Mouse (Mus musculus): ENCODE results near the gene Evx1. TPM values are rescaled to one million over a fixed set of nuclear protein-coding genes. Genes with fewer than 3 reads are reported as not detected.

Evx1 gene
- polyA plus RNA-seq, 1 experiment from 2014 or later, result 1.5 TPM

GRCm38 (mm10) chr6:52268756-52269155, 44.5 kb upstream of the Evx1 start:
- H3K9ac ChIP-seq (replicated peaks; ENCODE audit: low read length), result no peak overlapping the region
- H3K9me3 ChIP-seq (ENCODE audit: control insufficient read depth, low read length), result no peaks in the 10 kb centered on the region
- H3K4me2 ChIP-seq (ENCODE audit: low read length), result no peak overlapping the region
- ATAC-seq (ENCODE audit: low FRiP score, low TSS enrichment), result no peak
- no peak overlapping the region for H3K4me3 ChIP-seq (replicated peaks; ENCODE audit: low read depth, low read length)
- 4% methylated on average over 3 of the region's 3 CpGs for WGBS
- H3K4me1 ChIP-seq (ENCODE audit: control insufficient read depth, insufficient read depth, low read length), result no peaks in the 10 kb centered on the region
- peaks cover 97% of the 10 kb centered on the region for H3K27me3 ChIP-seq (ENCODE audit: control insufficient read depth, insufficient read depth, low read length)
- DNase-seq, result no peak
- no peaks in the 10 kb centered on the region for H3K36me3 ChIP-seq (ENCODE audit: control insufficient read depth, insufficient read depth, low read length)
- H3K27ac ChIP-seq (replicated peaks; ENCODE audit: low read depth, low read length), result no peak overlapping the region

- ATAC-seq (ENCODE audit: low FRiP score, low TSS enrichment) (no peak), DNase-seq (peak; percentile 90)
- Histone ChIP-seq H3K36me3 (ENCODE audit: control insufficient read depth, insufficient read depth, low read length) (no peaks in the 10 kb centered on the region), H3K9ac (replicated peaks; ENCODE audit: low read length) (no peak overlapping the region), H3K27me3 (ENCODE audit: control insufficient read depth, insufficient read depth, low read length) (peaks cover 97% of the 10 kb centered on the region), H3K4me3 (replicated peaks; ENCODE audit: low read depth, low read length) (no peak overlapping the region), H3K4me1 (ENCODE audit: control insufficient read depth, insufficient read depth, low read length) (no peaks in the 10 kb centered on the region), H3K27ac (replicated peaks; ENCODE audit: low read depth, low read length) (no peak overlapping the region), H3K9me3 (ENCODE audit: control insufficient read depth, low read length) (no peaks in the 10 kb centered on the region), H3K4me2 (ENCODE audit: low read length) (no peak overlapping the region)
- 5% methylated on average over 23 of the region's 23 CpGs for WGBS
These were observed 42.5 kb upstream of the Evx1 start for GRCm38 (mm10) chr6:52270494-52271480.

- Histone ChIP-seq H3K27ac (replicated peaks; ENCODE audit: low read depth, low read length) (no peak overlapping the region), H3K4me2 (ENCODE audit: low read length) (no peak overlapping the region), H3K27me3 (ENCODE audit: control insufficient read depth, insufficient read depth, low read length) (peaks cover 98% of the 10 kb centered on the region), H3K4me1 (ENCODE audit: control insufficient read depth, insufficient read depth, low read length) (no peaks in the 10 kb centered on the region), H3K4me3 (replicated peaks; ENCODE audit: low read depth, low read length) (no peak overlapping the region), H3K9me3 (ENCODE audit: control insufficient read depth, low read length) (no peaks in the 10 kb centered on the region), H3K36me3 (ENCODE audit: control insufficient read depth, insufficient read depth, low read length) (no peaks in the 10 kb centered on the region), H3K9ac (replicated peaks; ENCODE audit: low read length) (no peak overlapping the region)
- ATAC-seq (ENCODE audit: low FRiP score, low TSS enrichment) (no peak), DNase-seq (no peak)
- WGBS, result 2% methylated on average over 22 of the region's 22 CpGs
These were observed 40.3 kb upstream of the Evx1 start for GRCm38 (mm10) chr6:52272766-52273655.

GRCm38 (mm10) chr6:52273656-52274280, 39.5 kb upstream of the Evx1 start:
- H3K4me2 ChIP-seq (ENCODE audit: low read length), result no peak overlapping the region
- H3K36me3 ChIP-seq (ENCODE audit: control insufficient read depth, insufficient read depth, low read length), result no peaks in the 10 kb centered on the region
- H3K27ac ChIP-seq (replicated peaks; ENCODE audit: low read depth, low read length), result no peak overlapping the region
- H3K9me3 ChIP-seq (ENCODE audit: control insufficient read depth, low read length), result no peaks in the 10 kb centered on the region
- ATAC-seq (ENCODE audit: low FRiP score, low TSS enrichment), result no peak
- peak; percentile 14 for DNase-seq
- H3K4me1 ChIP-seq (ENCODE audit: control insufficient read depth, insufficient read depth, low read length), result no peaks in the 10 kb centered on the region
- WGBS, result under 1% methylated on average over 22 of the region's 22 CpGs
- no peak overlapping the region for H3K9ac ChIP-seq (replicated peaks; ENCODE audit: low read length)
- no peak overlapping the region for H3K4me3 ChIP-seq (replicated peaks; ENCODE audit: low read depth, low read length)
- H3K27me3 ChIP-seq (ENCODE audit: control insufficient read depth, insufficient read depth, low read length), result peaks cover 96% of the 10 kb centered on the region

- Histone ChIP-seq H3K27ac (replicated peaks; ENCODE audit: low read depth, low read length) (no peak overlapping the region), H3K4me3 (replicated peaks; ENCODE audit: low read depth, low read length) (no peak overlapping the region), H3K9me3 (ENCODE audit: control insufficient read depth, low read length) (no peaks in the 10 kb centered on the region), H3K9ac (replicated peaks; ENCODE audit: low read length) (no peak overlapping the region), H3K4me1 (ENCODE audit: control insufficient read depth, insufficient read depth, low read length) (no peaks in the 10 kb centered on the region), H3K36me3 (ENCODE audit: control insufficient read depth, insufficient read depth, low read length) (no peaks in the 10 kb centered on the region), H3K27me3 (ENCODE audit: control insufficient read depth, insufficient read depth, low read length) (peaks cover 92% of the 10 kb centered on the region), H3K4me2 (ENCODE audit: low read length) (no peak overlapping the region)
- ATAC-seq (ENCODE audit: low FRiP score, low TSS enrichment) (no peak), DNase-seq (no peak)
- 1% methylated on average over 11 of the region's 11 CpGs for WGBS
These were observed 38.7 kb upstream of the Evx1 start for GRCm38 (mm10) chr6:52274576-52274975.

DNA sequence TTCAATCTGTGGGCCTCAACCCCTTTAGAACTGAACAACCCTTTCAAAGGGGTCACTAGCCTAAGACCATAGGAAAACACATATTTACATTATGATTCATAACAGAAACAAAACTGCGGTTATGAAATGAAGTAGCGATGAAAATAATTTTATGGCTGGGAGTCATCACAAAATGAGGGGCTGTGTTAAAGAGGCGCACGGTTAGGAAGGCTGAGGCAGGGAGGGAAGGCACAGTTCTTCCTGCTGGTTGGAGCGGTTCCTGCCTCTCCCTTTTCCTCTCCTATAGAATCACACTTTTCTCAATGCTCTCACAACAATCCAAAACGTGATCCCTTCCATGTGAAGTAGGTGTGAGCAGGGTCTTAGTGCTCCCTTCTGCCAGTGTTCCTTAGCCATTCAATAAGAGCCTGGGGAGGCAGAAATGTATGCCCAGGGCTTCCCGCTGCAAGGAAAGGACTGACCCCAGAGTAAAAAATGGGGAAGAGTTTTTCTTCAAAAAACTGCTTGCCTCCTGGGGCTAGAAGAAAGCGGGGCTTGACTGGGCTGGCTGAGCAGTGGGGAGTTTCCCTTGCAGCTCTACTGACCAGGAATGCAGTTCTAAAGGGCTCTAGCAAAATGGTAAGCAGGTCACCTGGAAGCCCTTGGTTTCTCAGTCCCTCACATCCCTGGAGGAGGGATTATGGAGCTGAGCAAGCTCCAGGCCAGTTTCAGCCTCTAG, 37.6 kb upstream of the Evx1 start:
- DNase-seq (no peak), ATAC-seq (ENCODE audit: low FRiP score, low TSS enrichment) (no peak)
- Histone ChIP-seq H3K4me3 (replicated peaks; ENCODE audit: low read depth, low read length) (no peak overlapping the region), H3K4me1 (ENCODE audit: control insufficient read depth, insufficient read depth, low read length) (no peaks in the 10 kb centered on the region), H3K4me2 (ENCODE audit: low read length) (no peak overlapping the region), H3K9ac (replicated peaks; ENCODE audit: low read length) (no peak overlapping the region), H3K27me3 (ENCODE audit: control insufficient read depth, insufficient read depth, low read length) (peaks cover 84% of the 10 kb centered on the region), H3K9me3 (ENCODE audit: control insufficient read depth, low read length) (no peaks in the 10 kb centered on the region), H3K36me3 (ENCODE audit: control insufficient read depth, insufficient read depth, low read length) (no peaks in the 10 kb centered on the region), H3K27ac (replicated peaks; ENCODE audit: low read depth, low read length) (no peak overlapping the region)
- WGBS, result 5% methylated on average over 8 of the region's 8 CpGs

GRCm38 (mm10) chr6:52276382-52276781, 36.9 kb upstream of the Evx1 start:
- no peak overlapping the region for H3K27ac ChIP-seq (replicated peaks; ENCODE audit: low read depth, low read length)
- no peaks in the 10 kb centered on the region for H3K36me3 ChIP-seq (ENCODE audit: control insufficient read depth, insufficient read depth, low read length)
- no peak overlapping the region for H3K9ac ChIP-seq (replicated peaks; ENCODE audit: low read length)
- ATAC-seq (ENCODE audit: low FRiP score, low TSS enrichment) (no peak), DNase-seq (no peak)
- no peak overlapping the region for H3K4me2 ChIP-seq (ENCODE audit: low read length)
- no peaks in the 10 kb centered on the region for H3K4me1 ChIP-seq (ENCODE audit: control insufficient read depth, insufficient read depth, low read length)
- no peak overlapping the region for H3K4me3 ChIP-seq (replicated peaks; ENCODE audit: low read depth, low read length)
- no peaks in the 10 kb centered on the region for H3K9me3 ChIP-seq (ENCODE audit: control insufficient read depth, low read length)
- peaks cover 84% of the 10 kb centered on the region for H3K27me3 ChIP-seq (ENCODE audit: control insufficient read depth, insufficient read depth, low read length)
- WGBS, result 2% methylated on average over 6 of the region's 6 CpGs

DNA sequence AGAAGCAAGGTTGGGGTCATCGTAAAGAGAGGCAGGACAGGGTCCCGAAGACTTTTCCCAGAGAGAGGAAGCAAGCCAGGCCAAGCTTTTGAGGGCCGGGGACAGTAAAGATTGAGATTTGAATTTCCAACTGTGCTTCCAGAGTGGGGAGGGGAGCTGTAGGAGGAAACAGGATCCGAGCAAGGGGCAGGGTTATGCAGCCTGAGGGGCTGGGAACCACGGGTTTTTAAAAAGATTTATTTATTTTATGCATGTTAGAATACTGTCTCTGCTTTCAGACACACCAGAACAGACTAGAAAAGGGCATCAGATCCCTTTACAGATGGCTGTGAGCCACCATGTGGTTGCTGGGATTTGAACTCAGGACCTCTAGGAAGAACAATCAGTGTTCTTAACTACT, 36.4 kb upstream of the Evx1 start:
- Histone ChIP-seq H3K9me3 (ENCODE audit: control insufficient read depth, low read length) (no peaks in the 10 kb centered on the region), H3K4me3 (replicated peaks; ENCODE audit: low read depth, low read length) (no peak overlapping the region), H3K4me1 (ENCODE audit: control insufficient read depth, insufficient read depth, low read length) (no peaks in the 10 kb centered on the region), H3K4me2 (ENCODE audit: low read length) (no peak overlapping the region), H3K27me3 (ENCODE audit: control insufficient read depth, insufficient read depth, low read length) (peaks cover 81% of the 10 kb centered on the region), H3K9ac (replicated peaks; ENCODE audit: low read length) (no peak overlapping the region), H3K27ac (replicated peaks; ENCODE audit: low read depth, low read length) (no peak overlapping the region), H3K36me3 (ENCODE audit: control insufficient read depth, insufficient read depth, low read length) (no peaks in the 10 kb centered on the region)
- no peak for ATAC-seq (ENCODE audit: low FRiP score, low TSS enrichment)
- WGBS, result 6% methylated on average over 5 of the region's 5 CpGs
- no peak for DNase-seq

All from midbrain, embryonic 14.5 days (tissue).